Mouse (Mus musculus) spleen, adult 2 months (tissue): ENCODE measurements around the gene Ephb4. TPM values are rescaled to one million over a fixed set of nuclear protein-coding genes. Genes with fewer than 3 reads are reported as not detected.

Experiments
- DNase-seq, 2 experiments: peaks; one replicate each; pipeline versions ENCODE4 v3.0.0 to v3.0.0-alpha.2; 2012 to 2021; ENCODE audit warnings: low spot score in 2 of 2, low read depth in 1 of 2
- H3K27ac ChIP-seq: fragments of 200-500 bp; 2 replicates; pipeline ENCODE4 v1.5.1; 2012; ENCODE audit warnings: low read length, inconsistent platforms; ENCODE audit not compliant: insufficient read depth
- H3K27me3 ChIP-seq: fragments of 200-500 bp; 2 replicates; pipeline ENCODE4 v1.6.1; 2012; ENCODE audit warnings: mild to moderate bottlenecking, moderate library complexity, low read length, inconsistent platforms; ENCODE audit not compliant: control insufficient read depth, insufficient read depth
- H3K36me3 ChIP-seq: fragments of 200-500 bp; 2 replicates; pipeline ENCODE4 v1.6.1; 2012; ENCODE audit warnings: mild to moderate bottlenecking, low read length, inconsistent platforms; ENCODE audit not compliant: control insufficient read depth, insufficient read depth
- H3K4me1 ChIP-seq: fragments of 200-500 bp; 2 replicates; pipeline ENCODE4 v1.6.1; 2011; ENCODE audit warnings: inconsistent platforms; ENCODE audit not compliant: control insufficient read depth, insufficient read depth, insufficient read length
- H3K4me3 ChIP-seq: fragments of 200-500 bp; 2 replicates; pipeline ENCODE4 v1.5.1; 2011; ENCODE audit warnings: mild to moderate bottlenecking, inconsistent platforms; ENCODE audit not compliant: insufficient read depth, insufficient read length; ENCODE audit errors: extremely low read depth
- CTCF ChIP-seq: fragments of 200-500 bp; IDR thresholded peaks from 2 replicates; pipeline ENCODE4 v1.5.1; 2011; ENCODE audit warnings: mild to moderate bottlenecking, inconsistent platforms; ENCODE audit not compliant: insufficient read depth, insufficient read length, insufficient replicate concordance; ENCODE audit errors: extremely low read depth
- POLR2A ChIP-seq: fragments of 200-500 bp; IDR thresholded peaks from 2 replicates; pipeline ENCODE4 v1.6.1; 2011; ENCODE audit warnings: low read depth, low read length, inconsistent platforms
- WGBS: fragments of 180-500 bp; shearing (Covaris S2); methylation state at CpG from one replicate; pipeline ENCODE4 v1.1.7; 2018; 5-methylcytosine and 5-hydroxymethylcytosine counted together
- polyA plus RNA-seq: library from polyadenylated mRNA; depleted of rRNA; stranded (reverse); fragments of >200 nt; gene quantifications from 2 replicates; pipeline ENCODE4 v1.2.3, GENCODE M21; 2012

Ephb4 gene
- polyA plus RNA-seq, 1 experiment, result 13.5 TPM

DNA sequence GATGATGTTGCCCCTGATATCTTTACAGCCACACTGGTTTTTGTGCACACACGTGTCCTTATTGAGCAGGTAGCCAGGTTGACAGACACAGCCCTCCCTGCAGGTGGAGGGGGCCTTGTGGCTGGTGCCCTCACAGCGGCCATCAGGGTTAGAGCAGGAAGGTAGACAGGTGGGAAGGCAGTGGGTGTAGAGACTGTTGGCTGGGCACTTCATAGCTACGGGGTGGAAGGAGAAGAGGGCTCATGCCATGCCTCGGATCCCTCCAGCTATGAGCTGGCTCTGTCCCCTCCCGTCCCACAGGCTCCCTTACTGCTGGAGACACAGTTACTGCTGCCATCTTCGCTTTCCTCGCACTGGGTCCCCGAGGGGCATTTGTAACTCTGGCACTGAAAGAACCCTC lies 41.7 kb downstream of the Ephb4 start:
- Histone ChIP-seq H3K36me3 (no peaks in the 10 kb centered on the region), H3K27me3 (no peaks in the 10 kb centered on the region), H3K27ac (no peak overlapping the region), H3K4me1 (no peaks in the 10 kb centered on the region), H3K4me3 (no peak overlapping the region)
- no peak for TF ChIP-seq POLR2A
- TF ChIP-seq CTCF, result no peak
- 88% methylated on average over 8 of the region's 8 CpGs for WGBS
- DNase-seq, result no peak

DNA sequence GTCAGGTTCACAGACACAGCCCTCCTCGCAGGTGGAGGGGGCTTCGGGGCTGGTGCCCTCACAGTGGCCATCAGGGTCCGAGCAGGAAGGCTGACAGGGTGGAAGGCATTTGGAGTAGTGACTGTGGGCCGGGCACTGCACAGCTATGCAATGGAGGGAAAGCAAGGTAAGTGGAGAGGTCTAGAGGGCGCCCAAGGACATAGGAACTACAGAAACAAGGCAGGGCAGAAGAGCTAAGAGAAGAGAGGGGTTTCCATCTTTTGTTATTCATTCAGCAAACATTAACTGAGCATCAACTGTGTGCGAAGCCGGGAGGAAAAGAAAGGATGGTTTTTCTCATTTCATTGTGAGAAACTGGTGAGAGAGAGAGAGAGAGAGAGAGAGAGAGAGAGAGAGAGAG lies 44.5 kb downstream of the Ephb4 start:
- no peak for DNase-seq
- H3K4me3 ChIP-seq, result no peak overlapping the region
- H3K27me3 ChIP-seq, result no peaks in the 10 kb centered on the region
- H3K36me3 ChIP-seq, result no peaks in the 10 kb centered on the region
- TF ChIP-seq CTCF, result no peak
- TF ChIP-seq POLR2A, result no peak
- 71% methylated on average over 7 of the region's 7 CpGs for WGBS
- H3K27ac ChIP-seq, result no peak overlapping the region
- no peaks in the 10 kb centered on the region for H3K4me1 ChIP-seq

DNA sequence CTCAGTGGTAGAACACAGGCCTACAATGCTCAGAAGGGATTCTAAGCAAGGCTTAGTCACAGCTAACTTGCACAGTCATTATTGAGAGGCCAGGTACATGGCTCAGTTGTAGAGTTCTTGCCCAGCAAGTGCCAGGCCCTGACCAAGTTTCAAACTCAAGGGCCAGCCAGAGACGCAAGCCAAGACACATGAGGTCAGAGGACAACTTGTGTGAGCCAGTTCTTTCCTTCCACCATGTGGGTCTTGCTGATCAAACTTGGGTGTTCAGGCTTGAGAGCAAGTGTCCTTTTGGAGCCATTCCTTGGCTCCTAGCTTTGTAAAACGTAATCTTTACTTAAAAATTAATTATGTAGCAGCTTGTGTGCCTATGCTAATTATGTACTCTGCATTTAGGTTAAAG lies 54.2 kb downstream of the Ephb4 start:
- H3K27ac ChIP-seq, result no peak overlapping the region
- H3K4me1 ChIP-seq, result no peaks in the 10 kb centered on the region
- no peaks in the 10 kb centered on the region for H3K36me3 ChIP-seq
- no peak for DNase-seq
- no peaks in the 10 kb centered on the region for H3K27me3 ChIP-seq
- H3K4me3 ChIP-seq, result no peak overlapping the region
- no peak for TF ChIP-seq CTCF
- no peak for TF ChIP-seq POLR2A
- 81% methylated on average over 2 of the region's 2 CpGs for WGBS

DNA sequence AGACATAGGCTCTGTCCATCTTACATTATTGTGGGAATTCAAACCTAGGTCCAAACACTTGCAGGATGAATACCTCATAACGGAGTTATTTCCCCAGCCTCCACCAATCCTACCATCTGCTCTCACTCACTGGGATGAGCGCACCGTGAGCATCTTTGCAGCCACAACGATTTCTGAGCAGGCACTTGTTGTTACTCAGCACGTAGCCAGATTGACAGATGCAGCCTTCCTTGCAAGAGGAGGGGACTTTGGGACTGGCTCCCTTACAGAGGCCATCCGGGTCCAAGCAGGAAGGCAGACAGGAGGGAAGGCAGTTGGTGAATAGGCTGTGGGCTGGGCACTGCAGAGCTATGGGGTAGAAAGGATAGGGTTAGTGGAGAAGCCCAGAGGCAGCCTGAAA lies 59.5 kb downstream of the Ephb4 start:
- no peak overlapping the region for H3K4me3 ChIP-seq
- H3K36me3 ChIP-seq, result no peaks in the 10 kb centered on the region
- TF ChIP-seq CTCF (no peak), POLR2A (no peak)
- H3K27ac ChIP-seq, result no peak overlapping the region
- 85% methylated on average over 6 of the region's 6 CpGs for WGBS
- no peak for DNase-seq
- H3K4me1 ChIP-seq, result 0 out of 2 replicates have a peak, but pooled peaks cover 2% of the 10 kb centered on the region
- no peaks in the 10 kb centered on the region for H3K27me3 ChIP-seq

DNA sequence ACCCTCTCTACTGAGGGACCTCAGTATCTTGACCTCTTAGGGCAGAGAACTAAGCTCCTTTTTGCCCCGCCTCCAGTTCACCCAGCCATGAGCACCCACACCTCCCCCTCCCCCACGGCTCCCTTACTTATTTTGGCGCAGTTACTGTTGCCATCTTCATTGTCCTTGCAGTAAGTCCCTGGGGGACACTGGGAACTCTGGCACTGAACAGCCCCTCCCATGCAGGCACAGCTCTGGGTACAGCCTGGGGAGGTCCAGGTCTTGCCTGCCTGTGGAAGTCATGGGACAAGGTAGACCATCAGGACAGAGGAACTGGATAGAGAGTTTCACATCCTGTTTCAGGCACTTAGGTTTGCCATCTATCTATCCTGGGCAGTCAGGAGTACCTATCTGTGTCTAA lies 60.2 kb downstream of the Ephb4 start:
- DNase-seq, result no peak
- no peaks in the 10 kb centered on the region for H3K36me3 ChIP-seq
- no peaks in the 10 kb centered on the region for H3K27me3 ChIP-seq
- 0 out of 2 replicates have a peak, but pooled peaks cover 2% of the 10 kb centered on the region for H3K4me1 ChIP-seq
- no peak for TF ChIP-seq CTCF
- no peak for TF ChIP-seq POLR2A
- 45% methylated on average over 3 of the region's 3 CpGs for WGBS
- no peak overlapping the region for H3K27ac ChIP-seq
- no peak overlapping the region for H3K4me3 ChIP-seq

DNA sequence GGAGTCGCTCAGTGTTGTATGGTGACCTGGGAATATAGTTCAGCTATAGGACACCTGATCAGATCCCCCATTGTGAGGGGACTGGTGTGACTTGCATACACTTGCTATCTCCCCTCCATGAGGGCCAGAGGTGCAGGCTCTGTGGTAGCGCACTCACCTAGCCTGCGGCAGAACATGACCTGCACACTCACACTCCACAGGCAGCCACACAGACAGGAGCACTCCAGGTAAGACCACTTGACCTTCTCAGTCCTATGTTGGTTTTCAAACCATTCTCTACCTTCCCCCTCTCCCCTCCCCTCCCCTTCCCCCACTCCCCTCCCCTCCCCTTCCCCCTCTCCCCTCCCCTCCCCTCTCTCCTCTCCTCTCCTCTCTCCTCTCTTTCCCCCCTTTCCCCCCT lies 60.6 kb downstream of the Ephb4 start:
- DNase-seq, result no peak
- 91% methylated on average over 3 of the region's 3 CpGs for WGBS
- Histone ChIP-seq H3K36me3 (no peaks in the 10 kb centered on the region), H3K27ac (no peak overlapping the region), H3K27me3 (no peaks in the 10 kb centered on the region), H3K4me1 (0 out of 2 replicates have a peak, but pooled peaks cover 2% of the 10 kb centered on the region), H3K4me3 (no peak overlapping the region)
- no peak for TF ChIP-seq CTCF
- TF ChIP-seq POLR2A, result no peak

DNA sequence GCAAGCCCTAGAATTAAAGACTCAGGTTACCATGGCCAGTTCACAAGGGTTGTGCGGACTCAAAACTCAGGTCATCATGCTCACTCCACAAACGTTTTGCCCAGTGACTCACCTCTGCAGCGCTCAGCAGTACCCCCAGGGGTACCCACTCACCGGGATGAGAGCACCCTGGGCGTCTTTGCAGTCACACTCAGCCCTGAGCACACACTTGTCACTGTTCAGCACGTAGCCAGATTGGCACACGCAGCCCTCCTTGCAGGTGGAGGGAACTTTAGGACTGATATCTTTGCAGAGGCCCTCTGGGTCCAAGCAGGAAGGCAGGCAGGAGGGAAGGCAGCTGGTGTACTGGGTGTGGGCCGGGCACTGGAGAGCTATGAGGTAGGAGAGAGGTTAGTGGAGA lies 61.3 kb downstream of the Ephb4 start:
- TF ChIP-seq CTCF (no peak), POLR2A (no peak)
- Histone ChIP-seq H3K27me3 (no peaks in the 10 kb centered on the region), H3K4me3 (no peak overlapping the region), H3K4me1 (0 out of 2 replicates have a peak, but pooled peaks cover 2% of the 10 kb centered on the region), H3K36me3 (no peaks in the 10 kb centered on the region), H3K27ac (no peak overlapping the region)
- 81% methylated on average over 8 of the region's 8 CpGs for WGBS
- no peak for DNase-seq

DNA sequence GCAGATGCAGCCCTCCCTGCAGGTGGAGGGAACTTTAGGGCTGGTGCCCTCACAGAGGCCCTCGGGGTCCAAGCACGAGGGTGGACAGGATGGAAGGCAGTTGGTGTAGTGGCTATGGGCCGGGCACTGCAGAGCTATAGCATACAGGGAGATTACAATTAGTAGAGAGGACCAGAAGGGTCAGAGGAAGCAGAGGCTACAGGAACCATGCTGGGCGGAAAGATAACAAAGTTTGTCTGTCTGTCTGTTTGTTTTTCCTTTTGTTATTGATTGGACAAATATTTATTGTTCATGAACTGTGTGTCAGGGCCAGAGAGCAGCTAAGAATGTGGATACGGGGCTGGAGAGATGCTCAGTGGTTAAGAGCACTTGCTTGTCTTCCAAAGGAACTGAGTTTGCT lies 64.3 kb downstream of the Ephb4 start:
- no peak for TF ChIP-seq CTCF
- no peak for TF ChIP-seq POLR2A
- DNase-seq, result no peak
- H3K27ac ChIP-seq, result no peak overlapping the region
- 0 out of 2 replicates have a peak, but pooled peaks cover 2% of the 10 kb centered on the region for H3K4me1 ChIP-seq
- no peak overlapping the region for H3K4me3 ChIP-seq
- no peaks in the 10 kb centered on the region for H3K36me3 ChIP-seq
- WGBS, result 72% methylated on average over 5 of the region's 5 CpGs
- no peaks in the 10 kb centered on the region for H3K27me3 ChIP-seq
